Mouse (Mus musculus) MEL (cell line): ENCODE results near the gene Pakap. TPM values are rescaled to one million over a fixed set of nuclear protein-coding genes. Genes with fewer than 3 reads are reported as not detected.

Experiments
- DNase-seq: peaks from one replicate; pipeline ENCODE4 v3.0.0; 2011; ENCODE audit warnings: low read depth, low spot score
- H3K27ac ChIP-seq: 2 replicates; pipeline ENCODE4 v1.5.1; 2012; ENCODE audit warnings: low read depth, mild to moderate bottlenecking, control low read depth, low read length, moderate library complexity; ENCODE audit not compliant: control insufficient read depth
- H3K27me3 ChIP-seq, 2 experiments: fragments of 150-350 bp in 1 of 2; sonication (generic) in 1 of 2; 2 replicates each; pipeline ENCODE4 v1.6.1; 2012; ENCODE audit warnings: low read length in 2 of 2, mild to moderate bottlenecking in 2 of 2, improper control_type of control experiment in 1 of 2, moderate library complexity in 1 of 2; ENCODE audit not compliant: insufficient read depth in 2 of 2, control insufficient read depth in 1 of 2
- H3K36me3 ChIP-seq, 2 experiments: 2 replicates each; pipeline ENCODE4 v1.6.1; 2012 to 2014; ENCODE audit warnings: low read length in 2 of 2, improper control_type of control experiment in 1 of 2, inconsistent platforms in 1 of 2, mild to moderate bottlenecking in 1 of 2; ENCODE audit not compliant: insufficient read depth in 2 of 2, control insufficient read depth in 1 of 2
- H3K4me1 ChIP-seq, 2 experiments: fragments of 150-350 bp in 1 of 2; sonication (generic) in 1 of 2; 2 replicates each; pipeline ENCODE4 v1.6.1; 2012; ENCODE audit warnings: low read length in 2 of 2, improper control_type of control experiment in 1 of 2, mild to moderate bottlenecking in 1 of 2; ENCODE audit not compliant: insufficient read depth in 2 of 2, control insufficient read depth in 1 of 2
- H3K4me3 ChIP-seq, 2 experiments: fragments of 150-350 bp in 1 of 2; sonication (generic) in 1 of 2; 2 replicates each; pipeline ENCODE4 v1.5.1; 2012; ENCODE audit warnings: low read depth in 2 of 2, low read length in 2 of 2, mild to moderate bottlenecking in 2 of 2, moderate library complexity in 2 of 2, control low read depth in 1 of 2, improper control_type of control experiment in 1 of 2; ENCODE audit not compliant: control insufficient read depth in 1 of 2, insufficient read depth in 1 of 2
- H3K79me2 ChIP-seq: 2 replicates; pipeline ENCODE4 v1.6.1; 2012; ENCODE audit warnings: mild to moderate bottlenecking, low read length, moderate library complexity; ENCODE audit not compliant: control insufficient read depth, poor library complexity, insufficient read depth
- H3K9ac ChIP-seq: 2 replicates; pipeline ENCODE4 v1.6.1; 2012; ENCODE audit warnings: low read depth, mild to moderate bottlenecking, control low read depth, low read length, moderate library complexity; ENCODE audit not compliant: control insufficient read depth, poor library complexity, severe bottlenecking
- H3K9me3 ChIP-seq: fragments of 150-350 bp; sonication (generic); replicated peaks from 2 replicates; pipeline ENCODE4 v1.6.1; 2012; ENCODE audit warnings: mild to moderate bottlenecking, low read length, improper control_type of control experiment, moderate library complexity; ENCODE audit not compliant: insufficient read depth
- BHLHE40 ChIP-seq: IDR thresholded peaks from 2 replicates; pipeline ENCODE4 v1.6.1; 2012; ENCODE audit warnings: low read depth, mild to moderate bottlenecking, inconsistent platforms, low read length, improper control_type of control experiment, borderline replicate concordance
- CTCF ChIP-seq, 3 experiments: IDR thresholded peaks in 2 of 3; conservative IDR thresholded peaks in 1 of 3; 2 replicates each; pipeline ENCODE4 v1.5.1; 2011 to 2012; ENCODE audit warnings: low read length in 3 of 3, low read depth in 2 of 3, mild to moderate bottlenecking in 2 of 3, improper control_type of control experiment in 1 of 3, inconsistent platforms in 1 of 3, mixed read lengths in 1 of 3, moderate library complexity in 1 of 3; ENCODE audit not compliant: control insufficient read depth in 1 of 3, insufficient read depth in 1 of 3, poor library complexity in 1 of 3, severe bottlenecking in 1 of 3
- E2F4 ChIP-seq: IDR thresholded peaks from 2 replicates; pipeline ENCODE4 v1.6.1; 2011; ENCODE audit warnings: low read depth, low read length, improper control_type of control experiment, borderline replicate concordance
- ELF1 ChIP-seq: IDR thresholded peaks from 2 replicates; pipeline ENCODE4 v1.6.1; 2014; ENCODE audit warnings: low read depth, mild to moderate bottlenecking, inconsistent platforms, low read length, improper control_type of control experiment, moderate library complexity
- EP300 ChIP-seq, 2 experiments: IDR thresholded peaks; 2 replicates each; pipeline ENCODE4 v1.6.1; 2011; ENCODE audit warnings: improper control_type of control experiment in 2 of 2, low read length in 2 of 2, low read depth in 1 of 2, mild to moderate bottlenecking in 1 of 2
- ETS1 ChIP-seq: IDR thresholded peaks from 2 replicates; pipeline ENCODE4 v1.6.1; 2012; ENCODE audit warnings: low read depth, mild to moderate bottlenecking, inconsistent platforms, low read length, improper control_type of control experiment, moderate library complexity
- GABPA ChIP-seq: IDR thresholded peaks from 2 replicates; pipeline ENCODE4 v1.6.1; 2012; ENCODE audit warnings: low read depth, mild to moderate bottlenecking, inconsistent platforms, low read length, improper control_type of control experiment, moderate library complexity
- GATA1 ChIP-seq: IDR thresholded peaks from 2 replicates; pipeline ENCODE4 v1.6.1; 2011; ENCODE audit warnings: low read depth, low read length, improper control_type of control experiment
- HCFC1 ChIP-seq: IDR thresholded peaks from 2 replicates; pipeline ENCODE4 v1.6.1; 2012; ENCODE audit warnings: low read depth, mild to moderate bottlenecking, inconsistent platforms, low read length, improper control_type of control experiment, moderate library complexity
- JUND ChIP-seq: IDR thresholded peaks from 2 replicates; pipeline ENCODE4 v1.6.1; 2011; ENCODE audit warnings: low read depth, mild to moderate bottlenecking, improper control_type of control experiment, low read length
- KAT2A ChIP-seq: conservative IDR thresholded peaks from 2 replicates; pipeline ENCODE4 v1.6.1; 2012; ENCODE audit warnings: low read depth, low read length, improper control_type of control experiment, inconsistent platforms
- MAZ ChIP-seq: IDR thresholded peaks from 2 replicates; pipeline ENCODE4 v1.6.1; 2012; ENCODE audit warnings: low read depth, mild to moderate bottlenecking, inconsistent platforms, low read length, improper control_type of control experiment
- MEF2A ChIP-seq: IDR thresholded peaks from 2 replicates; pipeline ENCODE4 v1.6.1; 2014; ENCODE audit warnings: low read depth, mild to moderate bottlenecking, inconsistent platforms, low read length, improper control_type of control experiment; ENCODE audit not compliant: poor library complexity, insufficient replicate concordance, severe bottlenecking; ENCODE audit errors: extremely low read depth
- MXI1 ChIP-seq: IDR thresholded peaks from 2 replicates; pipeline ENCODE4 v1.6.1; 2011; ENCODE audit warnings: mild to moderate bottlenecking, low read depth, low read length, improper control_type of control experiment
- MYB ChIP-seq: IDR thresholded peaks from 2 replicates; pipeline ENCODE4 v1.6.1; 2011; ENCODE audit warnings: mild to moderate bottlenecking, low read depth, low read length, improper control_type of control experiment
- MYC ChIP-seq: IDR thresholded peaks from 2 replicates; pipeline ENCODE4 v1.6.1; 2011; ENCODE audit warnings: low read depth, mild to moderate bottlenecking, low read length, improper control_type of control experiment, moderate library complexity
- NELFE ChIP-seq: IDR thresholded peaks from 2 replicates; pipeline ENCODE4 v1.6.1; 2011; ENCODE audit warnings: low read depth, low read length, improper control_type of control experiment
- POLR2A ChIP-seq, 2 experiments: IDR thresholded peaks; 2 replicates each; pipeline ENCODE4 v1.6.1; 2011 to 2012; ENCODE audit warnings: low read length in 2 of 2, mild to moderate bottlenecking in 2 of 2, control low read depth in 1 of 2, improper control_type of control experiment in 1 of 2, low read depth in 1 of 2, moderate library complexity in 1 of 2; ENCODE audit not compliant: control insufficient read depth in 1 of 2, insufficient read depth in 1 of 2, poor library complexity in 1 of 2
- POLR2AphosphoS2 ChIP-seq: IDR thresholded peaks from 2 replicates; pipeline ENCODE4 v1.6.1; 2011; ENCODE audit warnings: low read length, improper control_type of control experiment
- RCOR1 ChIP-seq: IDR thresholded peaks from 2 replicates; pipeline ENCODE4 v1.6.1; 2012; ENCODE audit warnings: low read depth, mild to moderate bottlenecking, inconsistent platforms, low read length, improper control_type of control experiment
- SIN3A ChIP-seq: IDR thresholded peaks from 2 replicates; pipeline ENCODE4 v1.6.1; 2012; ENCODE audit warnings: low read length, improper control_type of control experiment, inconsistent platforms
- SMC3 ChIP-seq: IDR thresholded peaks from 2 replicates; pipeline ENCODE4 v1.6.1; 2011; ENCODE audit warnings: low read depth, low read length, improper control_type of control experiment
- TAL1 ChIP-seq: IDR thresholded peaks from 2 replicates; pipeline ENCODE4 v1.6.1; 2012; ENCODE audit warnings: mild to moderate bottlenecking, inconsistent platforms, low read length, moderate library complexity, mixed read lengths
- TBP ChIP-seq: IDR thresholded peaks from 2 replicates; pipeline ENCODE4 v1.8.0; 2011; ENCODE audit warnings: low read depth, low read length, improper control_type of control experiment
- TCF12 ChIP-seq: IDR thresholded peaks from 2 replicates; pipeline ENCODE4 v1.6.1; 2014; ENCODE audit warnings: low read depth, mild to moderate bottlenecking, inconsistent platforms, low read length, improper control_type of control experiment, moderate library complexity
- USF1 ChIP-seq: IDR thresholded peaks from 2 replicates; pipeline ENCODE4 v1.6.1; 2014; ENCODE audit warnings: low read depth, mild to moderate bottlenecking, inconsistent platforms, low read length, improper control_type of control experiment, moderate library complexity
- USF2 ChIP-seq, 2 experiments: IDR thresholded peaks; 2 replicates each; pipeline ENCODE4 v1.6.1; 2011 to 2012; ENCODE audit warnings: improper control_type of control experiment in 2 of 2, low read length in 2 of 2, borderline replicate concordance in 1 of 2, inconsistent platforms in 1 of 2, low read depth in 1 of 2, mild to moderate bottlenecking in 1 of 2; ENCODE audit not compliant: insufficient read depth in 1 of 2
- ZC3H11A ChIP-seq: IDR thresholded peaks from 2 replicates; pipeline ENCODE4 v1.6.1; 2012; ENCODE audit warnings: low read depth, mild to moderate bottlenecking, inconsistent platforms, low read length, improper control_type of control experiment
- ZKSCAN1 ChIP-seq: IDR thresholded peaks from 2 replicates; pipeline ENCODE4 v1.6.1; 2012; ENCODE audit warnings: low read depth, mild to moderate bottlenecking, inconsistent platforms, low read length, improper control_type of control experiment, moderate library complexity
- ZNF384 ChIP-seq: IDR thresholded peaks from 2 replicates; pipeline ENCODE4 v1.6.1; 2012; ENCODE audit warnings: low read depth, mild to moderate bottlenecking, inconsistent platforms, low read length, improper control_type of control experiment
- polyA plus RNA-seq, 2 experiments: library from polyadenylated mRNA; stranded (reverse) in 1 of 2; unstranded in 1 of 2; fragments of >175 nt in 1 of 2; fragments of >200 nt in 1 of 2; gene quantifications; 2 replicates each; pipeline versions ENCODE4 v1.2.1 to v1.2.4; 2012; ENCODE audit warnings: low replicate concordance in 2 of 2, low read depth in 1 of 2; ENCODE audit not compliant: insufficient read length in 2 of 2, insufficient read depth in 1 of 2, missing spikeins in 1 of 2
- total RNA-seq: library from RNA; depleted of rRNA; stranded (reverse); fragments of 300-350 nt; gene quantifications from 2 replicates; pipeline ENCODE4 v1.2.3, GENCODE M21; 2012

Pakap gene
- total and polyA plus RNA-seq, 3 experiments = not detected

DNA sequence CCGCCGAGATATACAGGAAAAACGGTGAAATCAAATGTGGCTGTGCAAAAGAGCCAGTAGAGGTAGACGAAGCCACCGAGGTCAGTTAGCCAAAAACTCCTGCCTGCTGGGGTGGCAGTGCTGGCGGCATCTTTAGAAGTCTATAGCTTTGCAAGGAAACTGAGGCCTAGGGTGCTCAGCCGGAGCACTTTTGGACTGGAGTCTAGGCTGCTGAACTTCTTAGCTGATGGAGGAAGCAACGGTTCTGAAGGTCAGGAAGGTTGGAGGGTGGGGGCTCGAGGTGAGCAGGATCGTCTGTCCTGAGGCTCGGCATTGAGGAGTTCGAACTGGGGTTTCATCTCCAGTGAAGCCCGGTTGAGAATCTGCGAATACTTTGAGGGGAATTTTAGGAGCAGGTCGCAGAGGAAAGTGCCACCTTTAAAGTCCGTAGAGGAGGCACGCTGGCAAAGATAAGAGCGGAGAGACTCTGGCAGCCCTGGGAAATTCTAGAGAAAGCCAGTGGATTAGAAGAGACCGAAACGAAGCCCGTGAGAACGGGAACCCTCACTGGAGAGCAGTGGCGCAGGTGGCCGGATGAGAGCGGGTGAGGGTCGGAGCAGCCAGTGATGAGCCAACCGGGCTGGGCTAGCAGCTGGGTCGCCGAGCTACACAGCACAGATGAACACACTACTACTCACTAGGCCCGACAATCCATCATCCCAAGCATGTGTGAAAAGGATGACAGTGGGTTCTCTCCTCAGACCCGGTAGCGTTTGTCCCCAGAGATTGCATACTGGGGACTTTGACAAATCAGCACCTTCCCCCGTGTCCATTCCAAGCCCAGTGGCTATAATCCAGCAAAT lies 214.8 kb downstream of the Pakap start:
- Histone ChIP-seq H3K9me3 (no peaks in the 10 kb centered on the region), H3K27me3 (0 out of 4 replicates have a peak, but pooled peaks cover 0 to 2% of the 10 kb centered on the region in 2 experiments), H3K36me3 (no peaks in the 10 kb centered on the region), H3K4me3 (peak overlapping the region; percentile 75 to 92), H3K79me2 (no peaks in the 10 kb centered on the region; the same call in 1 of the 2 replicates), H3K27ac (no peak overlapping the region)
- peak; percentile 43 for DNase-seq
- TF ChIP-seq E2F4 (no peak), HCFC1 (no peak), MEF2A (no peak), ELF1 (no peak), NELFE (no peak), KAT2A (no peak), MYB (no peak), RCOR1 (no peak), MAZ (no peak), GATA1 (no peak), GABPA (no peak), TBP (no peak), USF1 (no peak), CTCF (IDR thresholded peaks at IDR 0.05 in 2 of 3, conservative IDR thresholded peaks at IDR 0.05 in 1 of 3; ENCODE audit: control insufficient read depth in 1 of 3, insufficient read depth in 1 of 3, low read depth in 2 of 3, low read length in 3 of 3, poor library complexity in 1 of 3, severe bottlenecking in 1 of 3) (no peak), ZC3H11A (no peak), EP300 (IDR thresholded peaks at IDR 0.05; ENCODE audit: low read depth in 1 of 2, low read length in 2 of 2) (no peak), POLR2A (IDR thresholded peaks at IDR 0.05; ENCODE audit: control insufficient read depth in 1 of 2, insufficient read depth in 1 of 2, low read depth in 1 of 2, low read length in 2 of 2, poor library complexity in 1 of 2) (no peak), ZKSCAN1 (no peak), JUND (no peak), SMC3 (no peak)
- TF ChIP-seq, all 39 proteins: peak for 0
- Histone ChIP-seq H3K4me1 (peaks cover 2 to 9% of the 10 kb centered on the region in 2 experiments; a peak in 3 of 4 replicates), H3K9ac (peak overlapping the region; percentile 66)

DNA sequence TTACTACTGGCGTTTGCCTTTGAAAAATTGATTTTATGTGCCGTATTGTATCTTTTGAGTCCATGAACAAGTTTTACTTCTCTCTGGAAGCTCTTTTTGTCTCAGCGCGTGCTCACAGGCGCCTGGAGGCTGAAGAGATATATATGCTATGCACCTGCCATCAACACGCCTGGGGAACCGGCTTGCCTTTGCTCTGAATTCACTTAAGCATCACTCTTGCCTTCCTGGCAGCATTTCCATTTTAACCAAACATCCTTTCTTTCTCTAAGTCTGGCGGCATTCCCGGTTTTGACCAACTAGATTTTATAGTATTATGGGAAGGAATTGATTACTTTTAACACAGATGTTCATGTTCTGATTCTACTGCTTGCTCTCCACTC lies 215.4 kb downstream of the Pakap start:
- Histone ChIP-seq H3K36me3 (no peaks in the 10 kb centered on the region), H3K4me1 (peaks cover 2 to 9% of the 10 kb centered on the region in 2 experiments; a peak in 3 of 4 replicates), H3K27me3 (0 out of 4 replicates have a peak, but pooled peaks cover 0 to 1% of the 10 kb centered on the region in 2 experiments), H3K79me2 (no peaks in the 10 kb centered on the region; the same call in 1 of the 2 replicates), H3K4me3 (no peak overlapping the region), H3K9ac (no peak overlapping the region), H3K9me3 (no peaks in the 10 kb centered on the region), H3K27ac (no peak overlapping the region)
- no peak for DNase-seq
- no peak for TF ChIP-seq CTCF (IDR thresholded peaks at IDR 0.05 in 2 of 3, conservative IDR thresholded peaks at IDR 0.05 in 1 of 3; ENCODE audit: control insufficient read depth in 1 of 3, insufficient read depth in 1 of 3, low read depth in 2 of 3, low read length in 3 of 3, poor library complexity in 1 of 3, severe bottlenecking in 1 of 3)
- no peak for TF ChIP-seq TAL1
- no peak for TF ChIP-seq ZKSCAN1
- no peak for TF ChIP-seq JUND
- TF ChIP-seq E2F4 = no peak
- TF ChIP-seq KAT2A = no peak
- TF ChIP-seq MYB = no peak
- no peak for TF ChIP-seq SIN3A
- no peak for TF ChIP-seq MYC
- TF ChIP-seq MAZ = no peak
- TF ChIP-seq ZNF384 = no peak
- no peak for TF ChIP-seq USF2 (IDR thresholded peaks at IDR 0.05; ENCODE audit: borderline replicate concordance in 1 of 2, insufficient read depth in 1 of 2, low read depth in 1 of 2, low read length in 2 of 2)
- no peak for TF ChIP-seq ETS1
- TF ChIP-seq BHLHE40 = no peak
- no peak for TF ChIP-seq MXI1
- no peak for TF ChIP-seq POLR2AphosphoS2
- no peak for TF ChIP-seq GATA1
- TF ChIP-seq TCF12 = no peak
